Mouse (Mus musculus): ENCODE results near the gene Lemd2.

Gene Lemd2

GRCm38 (mm10) chr17:27158439-27158838 lies 45.8 kb downstream of the Lemd2 start:
- DNase-seq (ENCODE audit: low spot score): no peak

- no peak for DNase-seq (ENCODE audit: low spot score)
Measured at GRCm38 (mm10) chr17:27155752-27156151, 48.5 kb downstream of the Lemd2 start.

GRCm38 (mm10) chr17:27154881-27155280 lies 49.4 kb downstream of the Lemd2 start:
- DNase-seq (ENCODE audit: low spot score): no peak

- DNase-seq (ENCODE audit: low spot score): no peak
Measured at GRCm38 (mm10) chr17:27154256-27154655, 50.0 kb downstream of the Lemd2 start.

GRCm38 (mm10) chr17:27153773-27154193 lies 50.5 kb downstream of the Lemd2 start:
- DNase-seq (ENCODE audit: low spot score): no peak

GRCm38 (mm10) chr17:27152976-27153723 lies 51.1 kb downstream of the Lemd2 start:
- DNase-seq (ENCODE audit: low spot score): no peak

GRCm38 (mm10) chr17:27151411-27151810 lies 52.9 kb downstream of the Lemd2 start:
- no peak for DNase-seq (ENCODE audit: low spot score)

GRCm38 (mm10) chr17:27150871-27151270 lies 53.4 kb downstream of the Lemd2 start:
- DNase-seq (ENCODE audit: low spot score): no peak

- DNase-seq (ENCODE audit: low spot score): no peak
Measured at GRCm38 (mm10) chr17:27146323-27146923, 57.8 kb downstream of the Lemd2 start.

- no peak for DNase-seq (ENCODE audit: low spot score)
Measured at GRCm38 (mm10) chr17:27144152-27144551, 60.1 kb downstream of the Lemd2 start.

GRCm38 (mm10) chr17:27141971-27142450 lies 62.3 kb downstream of the Lemd2 start:
- DNase-seq (ENCODE audit: low spot score): no peak

GRCm38 (mm10) chr17:27140262-27140661 lies 64.0 kb downstream of the Lemd2 start:
- no peak for DNase-seq (ENCODE audit: low spot score)
